Mouse (Mus musculus) adrenal gland, postnatal 4 days (tissue): ENCODE measurements around the gene Ccdc150. TPM values are rescaled to one million over a fixed set of nuclear protein-coding genes. Genes with fewer than 3 reads are reported as not detected.

Experiments
- DNase-seq, 2 experiments: peaks; one replicate each; pipeline ENCODE4 v3.0.0; 2021 to 2022; ENCODE audit warnings: low spot score in 2 of 2, mixed read lengths in 2 of 2
- long read RNA-seq, 2 experiments: library from polyadenylated mRNA; stranded (forward); transcript quantifications; one replicate each; pipeline ENCODE4 v2.0.0; 2021
- total RNA-seq, 2 experiments: library from RNA; stranded (reverse); gene quantifications; 2 replicates each; pipeline ENCODE4 v1.2.3; 2021

Gene Ccdc150
- total RNA-seq: under 1 TPM; 0.67 to 0.76 TPM
- long read RNA-seq, experiment 1: 0 reads
- long read RNA-seq, experiment 2: 0 reads

- peak; percentile 72 to 81 for DNase-seq
Observed at GRCm38 (mm10) chr1:54250158-54250866, at the start of gene Ccdc150. Gene Ccdc150 (plus strand): TSS chr1:54250683.

DNA sequence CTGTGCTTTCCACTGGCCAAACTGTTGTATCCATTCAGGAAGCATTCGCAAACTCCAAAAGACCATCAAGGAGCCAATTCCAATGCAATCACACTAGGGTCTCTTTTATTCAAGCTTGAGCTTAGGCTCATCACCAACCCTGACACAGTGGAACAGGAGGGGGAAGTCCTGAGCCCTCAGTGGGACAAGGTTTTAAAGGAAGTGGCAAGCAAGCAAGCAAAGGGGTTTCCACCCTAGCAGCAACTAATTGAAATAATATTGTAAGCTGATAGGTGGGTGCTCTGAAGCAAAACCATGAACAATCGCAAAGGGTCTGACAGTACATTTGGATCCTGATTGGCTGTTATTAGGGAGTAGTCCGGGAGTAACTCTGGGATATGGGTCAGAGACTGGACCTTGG lies 30.2 kb upstream of the Ccdc150 start:
- no peak for DNase-seq

GRCm38 (mm10) chr1:54242722-54243121 lies 7.8 kb upstream of the Ccdc150 start:
- no peak for DNase-seq

DNA sequence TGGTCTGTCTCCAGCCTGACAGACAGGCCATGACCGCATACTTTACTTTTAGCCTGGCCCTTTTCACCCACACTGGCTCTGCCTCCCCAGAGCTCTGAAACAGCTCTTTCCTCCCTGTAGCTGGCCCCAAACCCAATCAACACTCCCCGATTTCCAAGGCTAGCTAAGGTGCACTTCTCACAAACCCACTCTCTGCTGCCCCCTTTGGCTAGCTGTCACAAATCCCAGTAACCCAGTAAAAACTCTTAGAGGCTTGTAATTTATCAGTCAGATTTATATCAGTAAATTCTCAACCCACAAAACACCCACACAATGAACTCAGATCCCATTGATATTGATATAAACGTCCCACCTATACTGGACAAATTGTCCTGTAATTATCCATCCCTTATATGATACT lies 25.1 kb downstream of the Ccdc150 start:
- no peak for DNase-seq

DNA sequence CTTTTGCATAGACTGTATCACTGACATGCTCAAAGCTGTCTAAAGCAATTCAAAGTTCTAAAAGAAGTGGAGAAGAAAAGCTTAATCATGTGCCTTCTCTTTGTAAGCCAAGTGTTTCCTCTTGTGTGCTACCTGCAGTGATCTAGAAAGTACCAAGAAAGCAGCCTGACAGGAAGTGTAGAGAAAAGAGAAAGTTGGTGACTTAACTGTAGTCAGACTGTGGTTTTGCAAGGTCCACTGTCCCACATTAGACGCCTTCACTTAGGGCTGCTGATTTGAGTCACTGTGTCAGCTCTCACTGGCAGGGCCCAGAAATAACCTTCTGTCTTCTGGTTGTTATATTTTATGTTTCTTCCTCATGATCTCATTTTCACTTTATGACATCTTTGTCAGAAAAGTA lies 29.1 kb downstream of the Ccdc150 start:
- no peak for DNase-seq

DNA sequence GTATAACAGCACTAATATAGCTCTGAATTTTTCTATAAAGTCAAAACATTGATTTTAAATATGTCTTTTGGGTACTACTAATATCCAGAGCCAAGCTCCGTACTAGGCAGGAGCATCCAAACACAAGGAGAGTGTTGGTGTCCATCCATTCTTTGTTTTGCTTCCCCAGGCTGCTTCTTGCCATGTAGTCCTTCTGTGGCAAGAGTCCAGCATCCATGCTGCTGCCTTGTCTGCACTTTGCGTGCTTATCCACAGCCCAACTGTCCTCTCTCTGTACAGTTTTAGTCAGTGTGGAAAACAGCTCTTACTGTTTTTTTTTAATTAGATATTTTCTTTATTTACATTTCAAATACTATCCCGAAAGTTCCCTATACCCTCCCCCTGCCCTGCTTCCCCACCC lies 30.2 kb downstream of the Ccdc150 start:
- no peak for DNase-seq

DNA sequence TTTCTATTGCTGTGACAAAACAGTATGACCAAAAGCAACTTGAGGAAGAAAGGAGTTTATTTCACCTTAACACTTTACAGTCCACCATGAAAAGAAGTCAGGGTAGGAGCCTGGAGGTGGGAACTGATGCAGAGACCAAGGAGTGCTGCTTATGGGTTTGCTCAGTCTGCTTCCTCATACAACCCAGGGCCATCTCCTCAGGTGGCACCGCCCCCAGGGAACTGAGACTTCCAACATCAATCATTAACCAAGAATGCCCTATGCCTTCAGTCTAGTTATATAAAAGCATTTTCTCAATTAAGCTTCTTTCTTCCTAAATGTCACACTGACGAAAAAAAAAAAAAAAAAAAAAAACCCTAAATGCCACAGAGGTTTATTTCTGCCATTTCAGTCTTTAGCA lies 55.9 kb downstream of the Ccdc150 start:
- DNase-seq: no peak

- DNase-seq: no peak
Observed at GRCm38 (mm10) chr1:54326647-54327046, 76.2 kb downstream of the Ccdc150 start.

DNA sequence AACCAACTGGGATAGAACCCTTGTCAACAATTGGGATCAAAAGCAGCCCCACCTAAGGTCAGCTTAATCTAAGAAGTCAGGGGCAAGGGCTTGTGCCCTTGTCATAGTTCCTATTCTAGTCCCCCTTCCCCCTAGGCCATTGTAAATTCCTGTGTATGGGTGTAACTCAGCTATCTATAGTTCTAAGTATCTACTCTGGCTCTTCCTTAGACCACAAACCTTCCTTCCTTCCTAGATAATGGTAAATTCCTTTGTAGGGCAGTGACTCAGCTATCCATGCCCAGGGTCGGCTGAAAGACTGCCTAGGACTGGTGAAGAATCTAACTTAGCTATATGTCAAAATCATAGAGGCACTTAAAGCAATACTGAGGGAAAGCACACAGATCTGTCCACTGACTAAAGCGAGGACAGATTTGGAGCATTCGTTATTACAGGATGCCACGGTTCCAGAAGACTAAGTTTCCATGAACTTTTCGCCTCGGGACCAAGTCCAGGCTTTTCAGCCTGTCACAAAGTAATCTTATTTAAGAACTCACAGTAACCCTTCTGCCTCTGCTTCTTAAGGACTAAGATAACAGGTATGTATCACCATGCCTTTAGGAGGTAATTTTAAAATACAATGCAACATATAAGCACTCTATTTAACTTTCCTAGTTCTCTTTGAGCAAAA lies 77.5 kb downstream of the Ccdc150 start:
- no peak for DNase-seq

- no peak for DNase-seq
Observed at GRCm38 (mm10) chr1:54332988-54333387, 82.5 kb downstream of the Ccdc150 start.

GRCm38 (mm10) chr1:54354786-54355185 lies 104.3 kb downstream of the Ccdc150 start:
- no peak for DNase-seq

DNA sequence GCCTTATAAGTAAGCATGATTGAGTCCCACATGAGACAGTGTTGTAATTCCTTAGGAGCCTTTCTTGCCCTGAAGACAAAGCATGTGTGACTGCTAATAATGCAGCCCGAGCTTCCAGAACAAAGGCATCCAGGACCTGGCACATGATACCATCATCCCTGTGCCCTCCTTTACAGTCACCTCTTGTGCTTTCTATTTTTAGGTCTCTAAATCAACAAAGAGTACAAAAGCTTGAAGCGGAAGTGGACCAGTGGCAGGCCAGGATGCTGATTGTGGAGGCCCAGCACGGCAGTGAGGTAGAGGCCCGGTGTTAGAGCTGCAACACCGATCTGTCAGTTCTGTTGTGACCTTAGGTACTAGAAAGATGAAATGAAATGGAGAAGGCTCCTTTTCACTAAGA lies 105.0 kb downstream of the Ccdc150 start:
- no peak for DNase-seq

DNA sequence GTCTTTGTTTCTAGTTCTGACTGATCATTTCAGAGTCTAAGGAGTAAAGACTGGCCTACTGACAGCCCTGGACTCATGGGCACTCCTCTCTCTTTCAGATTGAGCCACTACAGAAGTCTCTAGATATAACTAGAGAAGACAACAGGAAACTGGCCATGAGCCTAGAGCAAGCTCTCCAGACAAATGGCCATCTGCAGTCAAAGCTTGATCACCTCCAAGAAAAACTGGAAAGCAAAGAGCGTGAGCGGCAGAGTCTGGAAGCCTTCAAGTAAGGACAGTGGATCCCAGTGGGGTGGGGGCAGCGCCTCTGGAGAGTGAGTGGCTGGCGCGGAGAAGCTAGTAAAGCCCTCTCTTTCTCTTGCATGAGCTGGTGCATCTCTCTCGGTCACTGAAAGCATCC lies 106.1 kb downstream of the Ccdc150 start:
- DNase-seq: no peak

DNA sequence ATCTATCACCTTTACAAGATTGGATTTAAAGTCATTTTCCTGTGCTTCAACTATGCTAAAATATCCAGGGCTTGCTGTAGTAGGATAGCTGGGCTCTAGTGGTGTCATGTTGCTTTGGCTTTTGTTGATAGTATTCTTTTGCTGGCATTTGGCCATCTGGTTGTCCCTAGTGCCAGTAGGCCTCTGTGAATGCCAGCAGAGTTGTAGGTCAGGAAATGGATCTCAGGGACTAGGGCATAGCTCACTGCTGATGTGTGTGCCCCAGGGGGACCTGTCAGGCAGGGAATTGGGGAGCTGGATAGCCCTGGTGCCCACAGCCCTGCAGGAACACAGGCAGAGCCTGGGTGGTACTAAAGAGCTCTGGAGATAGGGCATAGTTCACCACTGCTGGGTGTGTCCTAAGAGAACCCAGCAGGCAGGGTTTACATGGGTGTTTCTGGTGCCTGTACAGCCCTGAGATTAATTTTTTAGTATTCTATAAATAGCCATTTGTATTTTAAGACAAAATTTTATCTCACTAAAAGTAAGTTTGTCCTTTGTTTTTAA lies 127.1 kb downstream of the Ccdc150 start:
- DNase-seq: no peak

- DNase-seq: no peak
Observed at GRCm38 (mm10) chr1:54380978-54381914, 130.8 kb downstream of the Ccdc150 start.

GRCm38 (mm10) chr1:54384221-54384620 lies 133.7 kb downstream of the Ccdc150 start:
- DNase-seq: no peak

GRCm38 (mm10) chr1:54402736-54403135 lies 152.3 kb downstream of the Ccdc150 start:
- no peak for DNase-seq
